Mouse (Mus musculus): ENCODE results near the gene Ghrhr. TPM values are rescaled to one million over a fixed set of nuclear protein-coding genes. Genes with fewer than 3 reads are reported as not detected.

Gene Ghrhr
- polyA plus RNA-seq, 2 experiments = 0.02 TPM; not detected in 1

GRCm38 (mm10) chr6:55356017-55356703, 19.9 kb upstream of the Ghrhr start:
- no peak for TF ChIP-seq CTCF (IDR thresholded peaks at IDR 0.05; ENCODE audit: low read depth)
- peak; percentile 69 for TF ChIP-seq EP300 (IDR thresholded peaks at IDR 0.05; ENCODE audit: low read depth)
- no peak for DNase-seq (ENCODE audit: low read depth in 3 of 3, low spot score in 3 of 3)

GRCm38 (mm10) chr6:55356976-55357635, 19.0 kb upstream of the Ghrhr start:
- DNase-seq (ENCODE audit: low read depth in 3 of 3, low spot score in 3 of 3) (no peak), ATAC-seq (ENCODE audit: insufficient read depth) (no peak)
- Histone ChIP-seq H3K9ac (replicated peaks) (peak overlapping the region; percentile 14), H3K27ac (peak overlapping the region; percentile 13), H3K27me3 (ENCODE audit: control insufficient read depth, insufficient read depth, low read length) (no peaks in the 10 kb centered on the region), H3K9me3 (ENCODE audit: control insufficient read depth, low read length) (no peaks in the 10 kb centered on the region), H3K36me3 (replicated peaks; ENCODE audit: control insufficient read depth, insufficient read depth, low read depth) (no peaks in the 10 kb centered on the region), H3K4me3 (ENCODE audit: insufficient read depth in 1 of 2, low read depth in 2 of 2, low read length in 2 of 2) (no peak overlapping the region), H3K4me2 (ENCODE audit: low read depth) (no peak overlapping the region), H3K4me1 (replicated peaks; ENCODE audit: control insufficient read depth in 2 of 2, insufficient read depth in 2 of 2, low read length in 1 of 2) (peaks cover 45 to 51% of the 10 kb centered on the region in 2 experiments)
- TF ChIP-seq CTCF (IDR thresholded peaks at IDR 0.05; ENCODE audit: low read depth) = no peak
- TF ChIP-seq EP300 (IDR thresholded peaks at IDR 0.05; ENCODE audit: low read depth) = no peak
- WGBS (ENCODE audit: insufficient replicate concordance) = 69% methylated on average over 5 of the region's 5 CpGs

More at GRCm38 (mm10) chr6:55356017-55356703, 19.9 kb upstream of the Ghrhr start:
- Histone ChIP-seq H3K9ac (replicated peaks) (peak overlapping the region; percentile 14), H3K4me1 (replicated peaks; ENCODE audit: control insufficient read depth in 2 of 2, insufficient read depth in 2 of 2, low read length in 1 of 2) (peaks cover 45 to 51% of the 10 kb centered on the region in 2 experiments), H3K27me3 (ENCODE audit: control insufficient read depth, insufficient read depth, low read length) (no peaks in the 10 kb centered on the region), H3K27ac (peak overlapping the region; percentile 58), H3K4me3 (ENCODE audit: insufficient read depth in 1 of 2, low read depth in 2 of 2, low read length in 2 of 2) (no peak overlapping the region), H3K4me2 (ENCODE audit: low read depth) (peak overlapping the region; percentile 1; the same call in 1 of the 2 replicates), H3K9me3 (ENCODE audit: control insufficient read depth, low read length) (no peaks in the 10 kb centered on the region), H3K36me3 (replicated peaks; ENCODE audit: control insufficient read depth, insufficient read depth, low read depth) (no peaks in the 10 kb centered on the region)
- WGBS (ENCODE audit: insufficient replicate concordance) = 14% methylated on average over 5 of the region's 5 CpGs
- ATAC-seq (ENCODE audit: insufficient read depth) = peak; percentile 48; the same call in 1 of the 2 replicates

GRCm38 (mm10) chr6:55357636-55358031, 18.5 kb upstream of the Ghrhr start:
- H3K27ac ChIP-seq = peak overlapping the region; percentile 16
- WGBS (ENCODE audit: insufficient replicate concordance) = 80% methylated on average over 6 of the region's 6 CpGs

GRCm38 (mm10) chr6:55358731-55359143, 17.4 kb upstream of the Ghrhr start:
- ATAC-seq (ENCODE audit: insufficient read depth) = peak; percentile 98
- H3K4me1 ChIP-seq (replicated peaks; ENCODE audit: control insufficient read depth in 2 of 2, insufficient read depth in 2 of 2, low read length in 1 of 2) = peaks cover 45 to 56% of the 10 kb centered on the region in 2 experiments
- TF ChIP-seq EP300 (IDR thresholded peaks at IDR 0.05; ENCODE audit: low read depth) = peak; percentile 96
- TF ChIP-seq CTCF (IDR thresholded peaks at IDR 0.05; ENCODE audit: low read depth) = peak; percentile 94

More at GRCm38 (mm10) chr6:55357636-55358031, 18.5 kb upstream of the Ghrhr start:
- Histone ChIP-seq H3K36me3 (replicated peaks; ENCODE audit: control insufficient read depth, insufficient read depth, low read depth) (no peaks in the 10 kb centered on the region), H3K9ac (replicated peaks) (no peak overlapping the region), H3K27me3 (ENCODE audit: control insufficient read depth, insufficient read depth, low read length) (no peaks in the 10 kb centered on the region), H3K9me3 (ENCODE audit: control insufficient read depth, low read length) (no peaks in the 10 kb centered on the region), H3K4me1 (replicated peaks; ENCODE audit: control insufficient read depth in 2 of 2, insufficient read depth in 2 of 2, low read length in 1 of 2) (peaks cover 45 to 52% of the 10 kb centered on the region in 2 experiments), H3K4me3 (ENCODE audit: insufficient read depth in 1 of 2, low read depth in 2 of 2, low read length in 2 of 2) (no peak overlapping the region), H3K4me2 (ENCODE audit: low read depth) (no peak overlapping the region)
- TF ChIP-seq CTCF (IDR thresholded peaks at IDR 0.05; ENCODE audit: low read depth) (no peak), EP300 (IDR thresholded peaks at IDR 0.05; ENCODE audit: low read depth) (no peak)
- DNase-seq (ENCODE audit: low read depth in 3 of 3, low spot score in 3 of 3) (no peak), ATAC-seq (ENCODE audit: insufficient read depth) (no peak)

GRCm38 (mm10) chr6:55362663-55363062, 13.4 kb upstream of the Ghrhr start:
- no peak overlapping the region for H3K4me3 ChIP-seq (ENCODE audit: insufficient read depth in 1 of 2, low read depth in 2 of 2, low read length in 2 of 2)
- no peak for ATAC-seq (ENCODE audit: insufficient read depth)
- H3K27me3 ChIP-seq (ENCODE audit: control insufficient read depth, insufficient read depth, low read length) = no peaks in the 10 kb centered on the region
- DNase-seq (ENCODE audit: low read depth in 3 of 3, low spot score in 3 of 3) = no peak
- no peaks in the 10 kb centered on the region for H3K9me3 ChIP-seq (ENCODE audit: control insufficient read depth, low read length)
- TF ChIP-seq CTCF (IDR thresholded peaks at IDR 0.05; ENCODE audit: low read depth) = no peak
- no peak for TF ChIP-seq EP300 (IDR thresholded peaks at IDR 0.05; ENCODE audit: low read depth)
- no peaks in the 10 kb centered on the region for H3K36me3 ChIP-seq (replicated peaks; ENCODE audit: control insufficient read depth, insufficient read depth, low read depth)
- H3K27ac ChIP-seq = no peak overlapping the region
- H3K4me2 ChIP-seq (ENCODE audit: low read depth) = no peak overlapping the region
- peaks cover 46 to 49% of the 10 kb centered on the region in 2 experiments for H3K4me1 ChIP-seq (replicated peaks; ENCODE audit: control insufficient read depth in 2 of 2, insufficient read depth in 2 of 2, low read length in 1 of 2)
- 77% methylated on average over 1 of the region's 1 CpGs for WGBS (ENCODE audit: insufficient replicate concordance)
- H3K9ac ChIP-seq (replicated peaks) = no peak overlapping the region

More at GRCm38 (mm10) chr6:55358731-55359143, 17.4 kb upstream of the Ghrhr start:
- Histone ChIP-seq H3K9ac (replicated peaks) (peak overlapping the region; percentile 46; the same call in 1 of the 2 replicates), H3K4me3 (ENCODE audit: insufficient read depth in 1 of 2, low read depth in 2 of 2, low read length in 2 of 2) (no peak overlapping the region), H3K9me3 (ENCODE audit: control insufficient read depth, low read length) (no peaks in the 10 kb centered on the region), H3K27ac (peak overlapping the region; percentile 85), H3K4me2 (ENCODE audit: low read depth) (peak overlapping the region; percentile 46), H3K27me3 (ENCODE audit: control insufficient read depth, insufficient read depth, low read length) (no peaks in the 10 kb centered on the region), H3K36me3 (replicated peaks; ENCODE audit: control insufficient read depth, insufficient read depth, low read depth) (no peaks in the 10 kb centered on the region)
- 4% methylated on average over 2 of the region's 2 CpGs for WGBS (ENCODE audit: insufficient replicate concordance)
- peak; percentile 85 to 91 (median 86) for DNase-seq (ENCODE audit: low read depth in 3 of 3, low spot score in 3 of 3)
